10 mouse cellular contexts compared by ENCODE assay signal in genomic region chr17:30159341-30159740, GRCm38 (mm10).
"Had no signal": no experiment of that assay in that cellular context is flagged by ENCODE, and none has a peak within 500 bp of the region (broad histone marks: within the 10 kb centered on the region; RNA-seq: fewer than 3 reads in every experiment).

No protein-coding gene starts in this region.

- H3K9me3 ChIP-seq: limb, embryonic 13.5 days; liver, embryonic 15.5 days; neural tube, embryonic 12.5 days; stomach, embryonic 15.5 days had no signal

- H3K4me2 ChIP-seq: limb, embryonic 13.5 days; liver, embryonic 15.5 days; lung, embryonic 14.5 days; midbrain, embryonic 11.5 days; neural tube, embryonic 12.5 days; stomach, embryonic 15.5 days had no signal

- DNase-seq: kidney, adult 8-10 months; lung, embryonic 14.5 days; lung, postnatal 10 days; lung, postnatal 4 days had no signal

- H3K27ac ChIP-seq: kidney, postnatal 0 days; limb, embryonic 13.5 days; liver, embryonic 15.5 days; neural tube, embryonic 12.5 days; stomach, embryonic 15.5 days had no signal

- H3K27me3 ChIP-seq: limb, embryonic 13.5 days; liver, embryonic 15.5 days; neural tube, embryonic 12.5 days; stomach, embryonic 15.5 days had no signal

- H3K9ac ChIP-seq: limb, embryonic 13.5 days; liver, embryonic 15.5 days; lung, embryonic 14.5 days; neural tube, embryonic 12.5 days; stomach, embryonic 15.5 days had no signal

- H3K4me1 ChIP-seq: liver, embryonic 15.5 days had no signal

- H3K4me3 ChIP-seq: limb, embryonic 13.5 days; liver, embryonic 15.5 days; neural tube, embryonic 12.5 days; stomach, embryonic 15.5 days had no signal

- H3K36me3 ChIP-seq: limb, embryonic 13.5 days; liver, embryonic 15.5 days; neural tube, embryonic 12.5 days; stomach, embryonic 15.5 days had no signal
